Mouse (Mus musculus) left cerebral cortex, adult 11 months (tissue): Measurements from ENCODE around the gene Selenbp1.

Source experiments
- DNase-seq: peaks from one replicate; pipeline ENCODE4 v3.0.0; 2022; ENCODE audit warnings: low spot score

Selenbp1 gene

GRCm38 (mm10) chr3:94974528-94975422, 41.9 kb downstream of the Selenbp1 start, which contains the start of gene Pi4kb:
TSS of gene Pi4kb (plus strand) at chr3:94974731.
- DNase-seq: peak; percentile 77

- no peak for DNase-seq
Measured at GRCm38 (mm10) chr3:94984312-94984711, 51.5 kb downstream of the Selenbp1 start.

GRCm38 (mm10) chr3:94985513-94985912, 52.7 kb downstream of the Selenbp1 start:
- DNase-seq: no peak

GRCm38 (mm10) chr3:94987578-94987977, 54.7 kb downstream of the Selenbp1 start:
- DNase-seq: no peak

GRCm38 (mm10) chr3:94989159-94989761, 56.4 kb downstream of the Selenbp1 start:
- no peak for DNase-seq
